Mouse (Mus musculus): ENCODE results near the gene Caskin1. TPM values are rescaled to one million over a fixed set of nuclear protein-coding genes. Genes with fewer than 3 reads are reported as not detected.

Caskin1 gene
- polyA plus RNA-seq, 1 experiment: 0.36 TPM

DNA sequence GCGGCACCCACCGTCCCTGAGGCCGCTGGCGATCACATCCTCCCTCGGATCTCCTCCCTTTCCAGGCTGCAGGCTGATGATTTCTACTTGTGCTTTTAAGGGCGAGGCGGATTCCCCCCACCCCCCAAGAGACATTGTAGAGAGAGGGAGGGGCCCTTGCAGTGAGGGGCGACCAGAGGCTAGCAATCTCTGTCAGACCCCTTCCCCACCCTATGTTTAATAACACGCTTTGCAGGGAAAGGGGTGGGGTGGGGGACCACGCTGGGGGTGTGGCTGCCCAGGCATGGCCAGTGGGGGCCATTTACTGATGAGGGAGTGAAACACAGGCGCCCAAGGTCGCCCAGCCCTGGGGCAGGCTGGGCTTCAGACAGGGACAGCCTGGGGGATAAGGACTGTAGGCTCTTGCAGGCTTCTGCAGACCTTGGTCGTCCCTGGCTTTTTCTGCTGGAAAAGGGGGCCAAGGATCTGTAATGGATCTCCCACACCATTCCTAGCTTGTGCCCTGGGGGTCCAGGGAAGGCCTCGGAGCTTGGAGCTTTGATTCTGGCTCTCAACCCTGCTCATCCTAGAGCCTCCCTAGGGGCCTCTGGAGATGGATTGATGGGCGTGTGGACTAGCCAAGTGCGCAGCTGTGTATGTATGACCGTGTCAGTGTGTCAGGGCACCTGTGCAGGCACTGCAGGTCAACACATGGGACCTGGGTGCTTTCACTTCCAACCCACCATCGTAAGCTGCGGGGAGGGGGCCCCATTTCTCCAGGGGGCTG, 1.0 kb downstream of the Caskin1 start:
- Histone ChIP-seq H3K4me3 (ENCODE audit: insufficient read depth, poor library complexity, severe bottlenecking) (no peak overlapping the region), H3K79me3 (ENCODE audit: low read depth) (no peaks in the 10 kb centered on the region), H3K27me3 (ENCODE audit: control insufficient read depth, insufficient read depth, insufficient read length) (peaks cover 38% of the 10 kb centered on the region), H3K79me2 (ENCODE audit: control insufficient read depth, insufficient read depth) (no peaks in the 10 kb centered on the region), H3ac (ENCODE audit: control insufficient read depth, insufficient read length, low read depth) (no peak overlapping the region), H3K36me3 (ENCODE audit: control insufficient read depth, insufficient read depth) (no peaks in the 10 kb centered on the region)
- TF ChIP-seq FOSL1 (IDR thresholded peaks at IDR 0.05; ENCODE audit: insufficient read depth, low read length, poor library complexity, severe bottlenecking): no peak

DNA sequence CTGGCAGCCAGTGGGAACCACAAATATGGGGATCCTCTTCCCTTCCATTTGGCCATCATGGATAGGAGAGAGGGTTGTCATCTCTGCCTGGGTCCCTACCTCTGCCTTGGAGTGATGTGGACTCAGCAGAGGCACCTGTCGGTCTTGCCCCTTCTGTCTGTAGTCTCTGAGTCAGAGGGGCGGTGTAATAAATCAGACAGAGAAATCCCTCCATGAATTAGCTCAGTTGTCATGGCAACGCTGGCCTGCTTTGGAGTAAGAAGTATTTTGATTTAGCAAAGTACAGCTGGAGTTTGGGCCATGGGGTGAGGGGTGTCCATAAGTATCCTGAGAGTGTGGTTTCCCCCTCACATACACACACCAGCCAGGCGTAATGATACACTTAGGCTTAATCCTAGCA, 2.0 kb downstream of the Caskin1 start:
- TF ChIP-seq USF1 (IDR thresholded peaks at IDR 0.05; ENCODE audit: low read depth): no peak
- no peak for TF ChIP-seq MYOD1 (IDR thresholded peaks at IDR 0.05; ENCODE audit: control insufficient read depth, insufficient read length, low read depth)
- Histone ChIP-seq H3K27me3 (ENCODE audit: control insufficient read depth, insufficient read depth, insufficient read length) (peaks cover 35% of the 10 kb centered on the region), H3K79me3 (ENCODE audit: low read depth) (no peaks in the 10 kb centered on the region), H3K36me3 (ENCODE audit: control insufficient read depth, insufficient read depth) (no peaks in the 10 kb centered on the region), H3K79me2 (ENCODE audit: control insufficient read depth, insufficient read depth) (no peaks in the 10 kb centered on the region), H3K4me3 (ENCODE audit: insufficient read depth, poor library complexity, severe bottlenecking) (no peak overlapping the region), H3ac (ENCODE audit: control insufficient read depth, insufficient read length, low read depth) (no peak overlapping the region)

DNA sequence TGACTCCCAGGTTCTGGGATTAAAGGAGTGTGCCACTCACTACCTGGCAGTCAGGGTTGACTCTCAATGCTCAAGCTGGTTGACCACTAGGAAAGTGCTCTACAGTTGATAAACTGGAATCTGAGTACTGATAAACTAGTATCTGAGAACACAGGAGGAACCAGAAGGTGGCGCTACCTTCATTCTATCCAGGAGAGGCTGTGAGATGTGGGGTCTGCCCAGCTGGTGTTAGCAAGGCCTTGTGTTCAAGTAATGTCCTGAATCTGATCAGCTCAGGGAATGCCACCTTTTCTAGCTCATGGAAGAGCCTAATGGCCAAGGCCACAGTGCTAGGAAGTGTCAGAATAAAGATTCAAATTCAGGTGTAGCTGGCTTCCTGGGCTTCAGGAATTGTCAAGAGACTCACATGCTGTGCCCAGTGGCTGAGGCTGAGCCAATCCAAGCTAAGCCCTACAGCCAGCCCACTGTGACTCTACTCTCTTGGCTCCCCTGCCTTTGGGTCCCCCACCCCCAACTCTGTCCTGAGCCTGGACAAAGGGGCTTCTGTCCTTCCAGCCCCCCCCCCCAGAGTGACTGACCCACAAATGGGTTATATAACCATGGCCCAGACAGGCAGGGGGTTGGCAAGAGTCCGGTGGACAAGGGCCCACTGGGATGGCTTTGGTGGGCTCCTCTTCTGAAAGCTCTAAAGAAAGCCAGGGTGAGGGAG, 6.4 kb downstream of the Caskin1 start:
- H3K79me2 ChIP-seq (ENCODE audit: control insufficient read depth, insufficient read depth): no peaks in the 10 kb centered on the region
- H3ac ChIP-seq (ENCODE audit: control insufficient read depth, insufficient read length, low read depth): no peak overlapping the region
- H3K27me3 ChIP-seq (ENCODE audit: control insufficient read depth, insufficient read depth, insufficient read length): peaks cover 36% of the 10 kb centered on the region
- H3K4me3 ChIP-seq (ENCODE audit: insufficient read depth, poor library complexity, severe bottlenecking): no peak overlapping the region
- no peaks in the 10 kb centered on the region for H3K79me3 ChIP-seq (ENCODE audit: low read depth)
- H3K36me3 ChIP-seq (ENCODE audit: control insufficient read depth, insufficient read depth): no peaks in the 10 kb centered on the region
- peak; percentile 49 for TF ChIP-seq CTCF (IDR thresholded peaks at IDR 0.05; ENCODE audit: control insufficient read depth, insufficient read depth, insufficient read length)
- TF ChIP-seq FOSL1 (IDR thresholded peaks at IDR 0.05; ENCODE audit: insufficient read depth, low read length, poor library complexity, severe bottlenecking): no peak

DNA sequence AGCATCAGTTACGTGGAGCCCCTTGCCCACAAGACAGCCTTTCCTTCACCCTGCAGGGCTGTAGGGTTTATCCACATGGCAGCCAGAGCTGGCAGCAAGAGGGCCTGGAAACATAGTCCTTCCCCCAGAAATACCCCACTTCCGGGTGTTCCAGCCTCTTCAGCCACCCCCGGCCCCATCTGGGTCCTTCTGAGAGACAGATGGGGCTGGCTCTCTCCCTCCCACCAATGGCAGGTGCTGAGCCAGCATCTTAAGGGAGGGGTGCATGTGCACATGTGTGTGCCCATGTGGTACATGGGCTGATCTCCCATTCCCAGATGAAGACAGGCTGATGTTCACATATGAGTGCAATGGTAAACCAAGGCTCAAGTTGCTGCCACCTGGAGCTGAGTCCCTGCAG, 7.0 kb downstream of the Caskin1 start:
- no peak overlapping the region for H3ac ChIP-seq (ENCODE audit: control insufficient read depth, insufficient read length, low read depth)
- H3K4me3 ChIP-seq (ENCODE audit: insufficient read depth, poor library complexity, severe bottlenecking): no peak overlapping the region
- peaks cover 39% of the 10 kb centered on the region for H3K27me3 ChIP-seq (ENCODE audit: control insufficient read depth, insufficient read depth, insufficient read length)
- no peaks in the 10 kb centered on the region for H3K36me3 ChIP-seq (ENCODE audit: control insufficient read depth, insufficient read depth)
- TF ChIP-seq MYOG (IDR thresholded peaks at IDR 0.05; ENCODE audit: control insufficient read depth, extremely low read depth, insufficient read length) (no peak), USF1 (IDR thresholded peaks at IDR 0.05; ENCODE audit: low read depth) (no peak), CTCF (IDR thresholded peaks at IDR 0.05; ENCODE audit: control insufficient read depth, insufficient read depth, insufficient read length) (no peak)
- H3K79me2 ChIP-seq (ENCODE audit: control insufficient read depth, insufficient read depth): no peaks in the 10 kb centered on the region
- no peaks in the 10 kb centered on the region for H3K79me3 ChIP-seq (ENCODE audit: low read depth)

DNA sequence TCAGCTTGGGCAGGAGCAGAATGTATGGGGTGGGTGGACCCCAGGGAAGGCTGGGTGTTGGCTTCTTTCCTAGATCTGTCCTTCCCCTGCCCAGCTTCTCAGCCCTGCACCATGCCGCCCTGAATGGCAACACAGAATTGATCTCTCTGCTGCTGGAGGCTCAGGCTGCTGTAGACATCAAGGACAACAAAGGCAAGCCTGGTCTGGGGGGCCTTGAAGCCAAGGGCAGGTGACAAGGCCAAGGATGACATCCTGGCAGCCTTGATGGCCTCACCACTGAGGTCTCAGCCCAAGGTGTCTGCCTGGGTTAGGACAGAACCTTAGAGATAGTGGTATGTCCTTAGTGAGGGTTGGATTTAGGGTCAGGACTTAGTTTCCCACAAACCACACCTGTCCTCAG, 7.6 kb downstream of the Caskin1 start:
- Histone ChIP-seq H3ac (ENCODE audit: control insufficient read depth, insufficient read length, low read depth) (no peak overlapping the region), H3K79me3 (ENCODE audit: low read depth) (no peaks in the 10 kb centered on the region), H3K36me3 (ENCODE audit: control insufficient read depth, insufficient read depth) (no peaks in the 10 kb centered on the region), H3K27me3 (ENCODE audit: control insufficient read depth, insufficient read depth, insufficient read length) (peaks cover 44% of the 10 kb centered on the region), H3K79me2 (ENCODE audit: control insufficient read depth, insufficient read depth) (no peaks in the 10 kb centered on the region), H3K4me3 (ENCODE audit: insufficient read depth, poor library complexity, severe bottlenecking) (no peak overlapping the region)
- TF ChIP-seq USF1 (IDR thresholded peaks at IDR 0.05; ENCODE audit: low read depth) (no peak), MYOG (IDR thresholded peaks at IDR 0.05; ENCODE audit: control insufficient read depth, extremely low read depth, insufficient read length) (no peak), CTCF (IDR thresholded peaks at IDR 0.05; ENCODE audit: control insufficient read depth, insufficient read depth, insufficient read length) (no peak), FOSL1 (IDR thresholded peaks at IDR 0.05; ENCODE audit: insufficient read depth, low read length, poor library complexity, severe bottlenecking) (no peak), MYOD1 (IDR thresholded peaks at IDR 0.05; ENCODE audit: control insufficient read depth, insufficient read length, low read depth) (no peak), CEBPB (IDR thresholded peaks at IDR 0.05; ENCODE audit: low read depth) (no peak), MAX (IDR thresholded peaks at IDR 0.05) (no peak)

DNA sequence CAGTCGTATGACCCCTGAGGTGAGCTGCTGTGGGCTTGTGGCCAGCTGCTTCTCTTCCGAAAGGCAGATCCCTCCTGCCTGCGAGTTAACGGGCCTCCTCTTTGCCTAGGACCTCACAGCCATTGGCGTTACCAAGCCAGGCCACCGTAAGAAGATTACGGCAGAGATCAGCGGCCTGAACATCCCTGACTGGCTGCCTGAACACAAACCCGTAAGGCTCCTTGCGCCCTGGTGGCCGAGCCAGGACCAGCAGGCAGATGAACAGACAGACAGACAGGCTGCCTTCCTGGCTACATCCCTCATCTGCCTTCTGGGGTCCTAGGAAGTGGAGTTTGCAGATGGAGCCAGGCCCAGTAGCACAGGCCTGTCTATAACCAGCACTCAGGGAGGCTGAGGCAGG, 13.8 kb downstream of the Caskin1 start:
- H3K36me3 ChIP-seq (ENCODE audit: control insufficient read depth, insufficient read depth): no peaks in the 10 kb centered on the region
- H3K27me3 ChIP-seq (ENCODE audit: control insufficient read depth, insufficient read depth, insufficient read length): peaks cover 37% of the 10 kb centered on the region
- no peaks in the 10 kb centered on the region for H3K79me2 ChIP-seq (ENCODE audit: control insufficient read depth, insufficient read depth)
- no peaks in the 10 kb centered on the region for H3K79me3 ChIP-seq (ENCODE audit: low read depth)
- no peak overlapping the region for H3ac ChIP-seq (ENCODE audit: control insufficient read depth, insufficient read length, low read depth)
- no peak overlapping the region for H3K4me3 ChIP-seq (ENCODE audit: insufficient read depth, poor library complexity, severe bottlenecking)
- TF ChIP-seq USF1 (IDR thresholded peaks at IDR 0.05; ENCODE audit: low read depth) (no peak), CEBPB (IDR thresholded peaks at IDR 0.05; ENCODE audit: low read depth) (no peak), FOSL1 (IDR thresholded peaks at IDR 0.05; ENCODE audit: insufficient read depth, low read length, poor library complexity, severe bottlenecking) (no peak), MYOG (IDR thresholded peaks at IDR 0.05; ENCODE audit: control insufficient read depth, extremely low read depth, insufficient read length) (no peak), MAX (IDR thresholded peaks at IDR 0.05) (no peak), MYOD1 (IDR thresholded peaks at IDR 0.05; ENCODE audit: control insufficient read depth, insufficient read length, low read depth) (no peak), CTCF (IDR thresholded peaks at IDR 0.05; ENCODE audit: control insufficient read depth, insufficient read depth, insufficient read length) (no peak)

Measured in C2C12 (cell line).